Mouse (Mus musculus) brain, embryonic 18.5 days (tissue): ENCODE data around the gene Clta.
A peak's percentile ranks its signal among the peaks of the same experiment; 100 is the strongest.

Experiments used
- DNase-seq: peaks from one replicate; pipeline ENCODE4 v3.0.0-alpha.2; 2012; ENCODE audit warnings: low read depth, low spot score

Clta gene

GRCm38 (mm10) chr4:43980236-43980635 lies 24.0 kb upstream of the Clta start:
- DNase-seq = no peak

- no peak for DNase-seq
These were observed 23.4 kb upstream of the Clta start for GRCm38 (mm10) chr4:43980846-43981245.

- no peak for DNase-seq
These were observed 23.0 kb upstream of the Clta start for GRCm38 (mm10) chr4:43981251-43981650.

- peak; percentile 78 for DNase-seq
These were observed 22.1 kb upstream of the Clta start for GRCm38 (mm10) chr4:43982053-43982732.

- DNase-seq = no peak
These were observed 21.1 kb upstream of the Clta start, which contains the start of gene Ccin for GRCm38 (mm10) chr4:43983181-43983580. Gene Ccin (plus strand): TSS chr4:43983483.

DNA sequence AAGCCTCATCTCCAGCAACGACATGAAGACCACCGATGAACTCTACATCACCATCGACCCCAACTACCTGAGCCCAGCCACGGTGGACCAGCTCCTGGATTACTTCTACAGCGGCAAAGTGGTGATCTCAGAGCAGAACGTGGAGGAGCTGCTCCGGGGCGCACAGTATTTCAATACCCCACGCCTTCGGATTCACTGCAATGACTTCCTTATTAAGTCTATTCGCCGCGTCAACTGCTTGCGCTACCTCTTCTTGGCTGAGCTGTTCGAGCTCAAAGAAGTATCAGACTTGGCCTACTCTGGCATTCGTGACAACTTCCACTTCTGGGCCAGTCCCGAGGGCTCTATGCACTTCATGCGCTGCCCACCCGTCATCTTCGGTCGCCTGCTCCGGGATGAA lies 20.5 kb upstream of the Clta start:
- DNase-seq = no peak

GRCm38 (mm10) chr4:43984326-43984725 lies 19.9 kb upstream of the Clta start:
- no peak for DNase-seq

DNA sequence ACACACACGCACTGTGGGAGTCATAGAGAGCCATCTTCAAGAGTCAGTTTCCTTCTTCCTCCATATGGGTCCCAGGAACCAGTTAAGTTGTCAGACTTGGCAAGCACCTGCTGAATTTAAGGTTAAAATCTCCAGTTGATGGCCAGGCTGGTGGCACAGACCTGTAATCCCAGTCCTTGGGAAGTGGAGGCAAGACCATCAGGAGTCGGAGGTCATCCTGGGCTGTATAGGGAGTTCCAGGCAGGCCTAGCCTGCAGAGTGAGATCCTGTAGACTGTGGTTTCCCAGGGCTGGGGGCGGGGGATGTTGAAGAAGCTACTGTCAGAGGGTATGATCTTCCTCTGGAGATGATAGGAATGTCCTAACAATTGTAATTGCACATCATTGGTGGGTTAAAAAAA lies 15.3 kb upstream of the Clta start:
- no peak for DNase-seq

GRCm38 (mm10) chr4:43993072-43993471 lies 11.2 kb upstream of the Clta start:
- DNase-seq = no peak

- DNase-seq = no peak
These were observed 9.9 kb upstream of the Clta start for GRCm38 (mm10) chr4:43994342-43994741.

DNA sequence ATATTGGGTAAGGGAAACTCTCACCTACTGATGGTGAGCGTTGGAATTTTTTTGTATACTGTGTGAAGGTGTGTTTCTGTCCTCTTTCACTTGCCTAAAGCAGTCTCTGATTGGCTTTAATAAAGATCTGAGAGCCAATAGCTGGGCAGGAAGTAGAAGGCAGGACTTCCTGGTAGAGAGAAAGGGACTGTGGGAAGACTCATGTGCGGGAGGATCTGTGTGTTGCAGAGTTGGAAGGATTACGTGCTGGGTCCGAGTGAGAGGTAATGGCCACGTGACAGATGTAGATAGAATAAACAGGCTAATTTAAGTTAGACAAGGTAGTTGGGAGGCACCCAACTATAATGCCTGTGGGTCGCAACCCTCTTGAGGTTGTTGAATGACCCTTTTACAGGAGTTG lies 630 bp upstream of the Clta start:
- DNase-seq = no peak

GRCm38 (mm10) chr4:44004623-44005409 lies 564 bp downstream of the Clta start:
- no peak for DNase-seq

GRCm38 (mm10) chr4:44010176-44010575 lies 5.9 kb downstream of the Clta start:
- DNase-seq = no peak

GRCm38 (mm10) chr4:44010893-44011292 lies 6.6 kb downstream of the Clta start:
- no peak for DNase-seq

DNA sequence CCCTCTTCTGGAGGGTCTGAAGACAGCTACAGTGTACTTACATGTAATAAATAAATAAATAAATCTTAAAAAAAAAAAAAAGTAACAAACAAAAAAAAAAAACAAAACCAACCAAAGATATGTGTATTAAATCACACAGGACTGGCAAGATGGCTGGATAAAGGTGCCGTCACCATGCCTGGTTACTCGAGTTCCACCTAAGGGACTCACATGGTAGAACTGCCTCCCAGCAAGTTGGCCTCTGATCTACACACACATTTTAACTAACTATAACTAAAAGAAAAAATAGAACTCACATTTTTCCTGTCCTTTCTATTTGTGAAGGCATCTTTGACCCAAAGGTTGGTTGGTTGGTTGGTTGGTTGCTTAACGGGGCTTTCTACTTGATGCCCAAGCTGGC lies 7.5 kb downstream of the Clta start:
- DNase-seq = no peak

DNA sequence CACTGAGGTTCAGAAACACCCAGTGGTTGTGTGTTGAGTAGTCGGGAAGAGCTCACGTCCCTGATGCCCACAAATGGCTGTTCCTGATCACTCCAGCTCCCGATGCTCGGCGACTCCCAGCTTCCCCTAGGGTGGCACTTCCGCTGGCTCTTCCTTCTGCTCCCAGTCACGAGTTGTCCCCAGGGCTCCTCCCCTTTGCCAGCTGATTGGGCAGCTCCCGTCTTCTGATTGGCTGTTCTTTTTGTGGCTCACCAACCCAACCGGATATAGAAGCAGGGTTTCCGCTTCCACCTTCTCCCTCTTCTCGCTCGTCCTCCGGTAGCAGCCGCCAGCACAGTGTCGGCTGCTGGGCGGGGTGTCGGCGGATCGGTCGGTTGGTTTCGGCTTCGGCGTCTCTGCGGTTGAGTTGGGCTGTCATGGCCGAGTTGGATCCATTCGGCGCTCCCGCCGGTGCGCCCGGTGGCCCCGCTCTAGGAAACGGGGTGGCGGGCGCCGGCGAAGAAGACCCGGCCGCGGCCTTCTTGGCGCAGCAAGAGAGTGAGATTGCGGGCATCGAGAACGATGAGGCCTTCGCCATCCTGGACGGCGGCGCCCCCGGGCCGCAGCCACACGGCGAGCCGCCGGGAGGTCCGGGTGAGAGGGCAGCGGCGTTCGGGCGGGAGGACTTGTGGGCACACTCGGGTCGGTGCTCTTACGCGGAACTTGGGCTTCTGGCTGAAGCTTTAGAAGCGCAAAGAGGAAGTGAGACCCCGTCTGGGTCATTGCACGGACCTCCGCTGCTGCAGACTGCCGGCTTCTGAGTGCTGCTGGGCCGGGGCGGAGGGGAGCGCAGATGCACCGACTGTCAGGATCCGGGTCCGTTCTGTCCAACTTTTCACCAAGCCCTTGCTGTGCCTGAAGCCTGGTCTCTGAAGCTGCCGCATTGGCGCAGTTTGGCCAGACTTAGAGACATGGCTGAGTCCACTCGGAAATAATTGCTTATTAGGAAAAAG lies 8.4 kb downstream of the Clta start:
- peak; percentile 93 for DNase-seq

DNA sequence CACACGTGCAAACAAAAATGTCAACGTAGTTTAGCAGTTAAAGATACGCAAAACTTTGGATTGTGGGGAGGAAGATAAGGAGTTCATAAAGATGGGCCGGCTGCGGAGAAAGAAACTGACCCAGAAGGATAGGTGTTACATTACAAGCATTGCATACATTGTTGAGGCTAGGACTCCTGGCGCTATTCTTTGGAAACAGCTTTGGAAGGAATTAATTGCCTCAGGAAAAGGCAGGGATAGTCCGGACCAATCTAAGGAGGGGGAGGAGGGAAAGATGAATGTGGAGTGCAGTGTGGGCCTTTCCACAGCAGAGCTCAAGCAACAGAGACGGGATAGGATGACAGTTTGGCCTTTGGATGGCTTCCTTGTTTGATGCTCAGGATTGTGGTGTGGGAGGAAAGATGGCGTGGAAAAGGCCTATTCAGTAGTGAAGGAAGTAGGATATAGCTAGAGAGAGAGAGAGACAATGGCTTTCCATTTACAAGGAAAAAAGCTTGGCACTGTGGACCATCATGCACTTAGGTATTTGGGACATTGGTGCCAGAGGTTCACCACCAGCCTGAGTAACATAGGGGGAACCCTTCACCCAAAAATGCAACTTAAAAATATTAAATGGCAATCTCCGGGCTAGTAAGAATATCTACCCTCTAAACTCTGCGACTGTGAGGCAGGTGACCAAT lies 9.3 kb downstream of the Clta start:
- DNase-seq = no peak

- DNase-seq = no peak
These were observed 11.8 kb downstream of the Clta start for GRCm38 (mm10) chr4:44016071-44016470.

DNA sequence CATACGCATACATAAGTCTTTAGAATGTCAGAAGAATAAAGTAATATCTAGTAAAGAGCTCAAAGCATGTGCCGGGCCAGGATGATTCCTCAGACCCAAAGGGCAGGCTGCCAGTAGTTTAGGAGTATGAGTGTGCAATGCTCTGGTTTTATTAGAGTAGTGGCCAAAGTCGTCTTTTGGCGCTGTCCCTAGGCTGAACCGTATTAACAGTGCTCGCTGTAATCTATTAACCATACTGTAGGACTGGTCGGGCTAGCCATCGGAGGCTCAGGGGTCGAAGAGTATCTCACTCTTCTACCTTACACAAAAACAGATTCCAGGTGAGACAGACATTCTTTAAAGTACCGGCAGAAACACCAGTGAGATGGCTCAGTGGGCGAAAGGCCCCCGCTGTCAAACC lies 12.5 kb downstream of the Clta start:
- DNase-seq = no peak

DNA sequence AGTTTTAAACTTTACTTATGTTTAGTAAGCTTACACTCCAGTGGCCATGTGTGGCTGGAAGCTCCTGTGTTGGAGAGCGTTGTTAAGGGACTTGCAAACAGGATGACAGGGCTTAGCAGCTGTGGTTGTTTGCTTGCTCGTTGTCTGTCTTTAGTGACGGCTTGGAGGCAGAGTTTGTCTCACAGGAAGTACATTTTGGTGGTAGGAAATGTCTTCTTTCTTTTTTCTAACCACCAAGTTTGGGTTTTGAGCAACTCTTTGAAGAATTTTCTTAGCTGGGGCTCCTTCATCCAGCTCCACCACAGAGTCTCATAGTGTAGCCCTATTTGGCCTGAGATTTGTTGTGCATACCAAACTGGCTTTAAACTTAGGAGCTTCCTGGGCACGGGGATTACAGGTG lies 18.1 kb downstream of the Clta start:
- no peak for DNase-seq

GRCm38 (mm10) chr4:44022766-44023165 lies 18.5 kb downstream of the Clta start:
- no peak for DNase-seq
